Mouse (Mus musculus) kidney, postnatal 0 days (tissue): Measurements from ENCODE around the gene Acp7. TPM values are rescaled to one million over a fixed set of nuclear protein-coding genes. Genes with fewer than 3 reads are reported as not detected.
A peak's percentile ranks its signal among the peaks of the same experiment; 100 is the strongest.

ENCODE experiments used
- ATAC-seq: fragments of 200-750 bp; cut with Nextera tagmentation; replicated peaks from 2 replicates; pipeline ENCODE4 v1.8.0; 2017; ENCODE audit warnings: low read depth, moderate number of reproducible peaks, moderate TSS enrichment, moderate library complexity; ENCODE audit not compliant: low FRiP score
- DNase-seq: peaks from one replicate; pipeline ENCODE4 v3.0.0-alpha.2; 2016; ENCODE audit warnings: low spot score
- H3K27ac ChIP-seq: fragments of 300-500 bp; sonication (generic); 2 replicates; pipeline ENCODE4 v1.5.1; 2014; ENCODE audit warnings: mild to moderate bottlenecking
- H3K27me3 ChIP-seq: fragments of 300-500 bp; sonication (generic); 2 replicates; pipeline ENCODE4 v1.6.1; 2014; ENCODE audit warnings: low read length, mixed read lengths; ENCODE audit not compliant: insufficient read depth
- H3K36me3 ChIP-seq: fragments of 300-500 bp; sonication (generic); 2 replicates; pipeline ENCODE4 v1.6.1; 2014; ENCODE audit warnings: low read length, mixed read lengths; ENCODE audit not compliant: insufficient read depth
- H3K4me1 ChIP-seq: fragments of 300-500 bp; sonication (generic); replicated peaks from 2 replicates; pipeline ENCODE4 v1.6.1; 2014; ENCODE audit warnings: antibody characterized with exemption, low read length, mixed read lengths; ENCODE audit not compliant: insufficient read depth
- H3K4me2 ChIP-seq: fragments of 300-500 bp; sonication (generic); 2 replicates; pipeline ENCODE4 v1.6.1; 2014; ENCODE audit warnings: mild to moderate bottlenecking, low read length, moderate library complexity, mixed read lengths
- H3K4me3 ChIP-seq: fragments of 300-500 bp; sonication (generic); replicated peaks from 2 replicates; pipeline ENCODE4 v1.5.1; 2014; ENCODE audit warnings: low read depth, low read length
- H3K9ac ChIP-seq: fragments of 300-500 bp; sonication (generic); 2 replicates; pipeline ENCODE4 v1.6.1; 2014; ENCODE audit warnings: low read depth, low read length
- H3K9me3 ChIP-seq: fragments of 300-500 bp; sonication (generic); replicated peaks from 2 replicates; pipeline ENCODE4 v1.6.1; 2016; ENCODE audit warnings: low read length, inconsistent platforms, mixed read lengths
- CTCF ChIP-seq: IDR thresholded peaks from 2 replicates; pipeline ENCODE4 v1.5.1; 2016; ENCODE audit warnings: antibody characterized with exemption, low read depth, mild to moderate bottlenecking, moderate library complexity
- WGBS: fragments of 180-500 bp; shearing (Covaris S2); extraction: QIAGEN DNeasy Blood & Tissue Kit; methylation state at CpG from one replicate; pipeline ENCODE4 v1.1.7; 2014; 5-methylcytosine and 5-hydroxymethylcytosine counted together
- polyA plus RNA-seq: library from polyadenylated mRNA; unstranded; fragments of >200 nt; fragmentation: Nextera tagmentation; extraction: Ambion mirVana; gene quantifications from 2 replicates; pipeline ENCODE4 v1.2.1, GENCODE M21; 2015

Acp7 gene
- polyA plus RNA-seq, 1 experiment from 2014 or later, result not detected

- ATAC-seq (no peak), DNase-seq (peak; percentile 40)
- H3K27ac ChIP-seq, result no peak overlapping the region
- H3K4me2 ChIP-seq, result no peak overlapping the region
- H3K9ac ChIP-seq, result no peak overlapping the region
- TF ChIP-seq CTCF, result no peak; the same call in 1 of the 2 replicates
- WGBS, result 57% methylated on average over 4 of the region's 4 CpGs
- no peaks in the 10 kb centered on the region for H3K27me3 ChIP-seq
- no peak overlapping the region for H3K4me3 ChIP-seq
- H3K9me3 ChIP-seq, result no peaks in the 10 kb centered on the region
- H3K4me1 ChIP-seq, result no peaks in the 10 kb centered on the region
- no peaks in the 10 kb centered on the region for H3K36me3 ChIP-seq
Observed at GRCm38 (mm10) chr7:28671172-28671571, 40.0 kb upstream of the Acp7 start.

GRCm38 (mm10) chr7:28665620-28666579, 34.8 kb upstream of the Acp7 start:
- Histone ChIP-seq H3K36me3 (no peaks in the 10 kb centered on the region), H3K9me3 (no peaks in the 10 kb centered on the region), H3K4me3 (no peak overlapping the region; the same call in 1 of the 2 replicates), H3K27me3 (0 out of 2 replicates have a peak, but pooled peaks cover 4% of the 10 kb centered on the region), H3K9ac (peak overlapping the region; percentile 23; the same call in 1 of the 2 replicates), H3K27ac (no peak overlapping the region), H3K4me1 (0 out of 2 replicates have a peak, but pooled peaks cover 3% of the 10 kb centered on the region), H3K4me2 (peak overlapping the region; percentile 45)
- ATAC-seq (no peak; the same call in 1 of the 2 replicates), DNase-seq (peak; percentile 61)
- TF ChIP-seq CTCF, result no peak
- 12% methylated on average over 15 of the region's 15 CpGs for WGBS

GRCm38 (mm10) chr7:28656430-28656829, 25.3 kb upstream of the Acp7 start:
- no peaks in the 10 kb centered on the region for H3K27me3 ChIP-seq
- no peak for DNase-seq
- 65% methylated on average over 4 of the region's 4 CpGs for WGBS
- H3K9me3 ChIP-seq, result no peaks in the 10 kb centered on the region
- no peak overlapping the region for H3K4me2 ChIP-seq
- ATAC-seq, result no peak
- no peak overlapping the region for H3K4me3 ChIP-seq
- H3K9ac ChIP-seq, result no peak overlapping the region
- H3K27ac ChIP-seq, result no peak overlapping the region
- H3K4me1 ChIP-seq, result no peaks in the 10 kb centered on the region
- no peak for TF ChIP-seq CTCF
- H3K36me3 ChIP-seq, result no peaks in the 10 kb centered on the region

- Histone ChIP-seq H3K9ac (no peak overlapping the region), H3K4me1 (no peaks in the 10 kb centered on the region), H3K36me3 (no peaks in the 10 kb centered on the region), H3K9me3 (no peaks in the 10 kb centered on the region), H3K4me3 (no peak overlapping the region), H3K27me3 (no peaks in the 10 kb centered on the region), H3K4me2 (no peak overlapping the region), H3K27ac (no peak overlapping the region)
- ATAC-seq, result no peak
- no peak for DNase-seq
- peak; percentile 34; the same call in 1 of the 2 replicates for TF ChIP-seq CTCF
- 88% methylated on average over 2 of the region's 2 CpGs for WGBS
Observed at GRCm38 (mm10) chr7:28651157-28651556, 20.0 kb upstream of the Acp7 start.

- DNase-seq (peak; percentile 28), ATAC-seq (no peak)
- no peak overlapping the region for H3K27ac ChIP-seq
- H3K36me3 ChIP-seq, result no peaks in the 10 kb centered on the region
- H3K27me3 ChIP-seq, result no peaks in the 10 kb centered on the region
- no peak overlapping the region for H3K4me3 ChIP-seq
- no peaks in the 10 kb centered on the region for H3K4me1 ChIP-seq
- no peak overlapping the region for H3K9ac ChIP-seq
- 43% methylated on average over 7 of the region's 7 CpGs for WGBS
- TF ChIP-seq CTCF, result peak; percentile 53; the same call in 1 of the 2 replicates
- no peaks in the 10 kb centered on the region for H3K9me3 ChIP-seq
- no peak overlapping the region for H3K4me2 ChIP-seq
Observed at GRCm38 (mm10) chr7:28647016-28647415, 15.9 kb upstream of the Acp7 start.

GRCm38 (mm10) chr7:28645947-28646475, 14.9 kb upstream of the Acp7 start:
- Histone ChIP-seq H3K9me3 (no peaks in the 10 kb centered on the region), H3K36me3 (no peaks in the 10 kb centered on the region), H3K27ac (no peak overlapping the region), H3K4me3 (no peak overlapping the region), H3K4me1 (no peaks in the 10 kb centered on the region), H3K9ac (no peak overlapping the region), H3K4me2 (no peak overlapping the region), H3K27me3 (no peaks in the 10 kb centered on the region)
- ATAC-seq (no peak), DNase-seq (no peak)
- 77% methylated on average over 2 of the region's 2 CpGs for WGBS
- TF ChIP-seq CTCF, result no peak
